Mouse (Mus musculus) forebrain, postnatal 0 days (tissue): Measurements from ENCODE around the gene U2af1. TPM values are rescaled to one million over a fixed set of nuclear protein-coding genes. Genes with fewer than 3 reads are reported as not detected.

ENCODE experiments used
- ATAC-seq: fragments of 200-750 bp; cut with Nextera tagmentation; 2 replicates; pipeline ENCODE4 v1.8.0; 2017; ENCODE audit warnings: mild to moderate bottlenecking, moderate library complexity
- DNase-seq: peaks from one replicate; pipeline ENCODE4 v3.0.0-alpha.2; 2015
- H3K27ac ChIP-seq: fragments of 300-500 bp; sonication (generic); 2 replicates; pipeline ENCODE4 v1.5.1; 2014; ENCODE audit warnings: low read depth, mild to moderate bottlenecking, antibody characterized with exemption, low read length, moderate library complexity, mixed read lengths
- H3K27me3 ChIP-seq: fragments of 300-500 bp; sonication (generic); 2 replicates; pipeline ENCODE4 v1.6.1; 2014; ENCODE audit warnings: mild to moderate bottlenecking, low read length, mixed read lengths; ENCODE audit not compliant: insufficient read depth
- H3K36me3 ChIP-seq: fragments of 300-500 bp; sonication (generic); 2 replicates; pipeline ENCODE4 v1.6.1; 2014; ENCODE audit warnings: mild to moderate bottlenecking, moderate library complexity; ENCODE audit not compliant: insufficient read depth
- H3K4me1 ChIP-seq: fragments of 300-500 bp; sonication (generic); 2 replicates; pipeline ENCODE4 v1.6.1; 2014; ENCODE audit warnings: antibody characterized with exemption; ENCODE audit not compliant: insufficient read depth
- H3K4me2 ChIP-seq: fragments of 300-500 bp; sonication (generic); 2 replicates; pipeline ENCODE4 v1.6.1; 2014; ENCODE audit warnings: low read depth, mild to moderate bottlenecking, moderate library complexity
- H3K4me3 ChIP-seq: fragments of 300-500 bp; sonication (generic); 2 replicates; pipeline ENCODE4 v1.5.1; 2014; ENCODE audit warnings: low read depth, low read length, mixed read lengths
- H3K9ac ChIP-seq: fragments of 300-500 bp; sonication (generic); 2 replicates; pipeline ENCODE4 v1.6.1; 2014; ENCODE audit warnings: mild to moderate bottlenecking
- H3K9me3 ChIP-seq: fragments of 300-500 bp; sonication (generic); 2 replicates; pipeline ENCODE4 v1.6.1; 2016; ENCODE audit warnings: low read length
- CTCF ChIP-seq: sonication (generic); IDR thresholded peaks from 2 replicates; pipeline ENCODE4 v1.5.1; 2016; ENCODE audit warnings: antibody characterized with exemption, control low read depth, low read depth
- WGBS: fragments of 180-500 bp; shearing (Covaris S2); extraction: QIAGEN DNeasy Blood & Tissue Kit; methylation state at CpG from one replicate; pipeline ENCODE4 v1.1.7; 2014; 5-methylcytosine and 5-hydroxymethylcytosine counted together
- polyA plus RNA-seq: library from polyadenylated mRNA; unstranded; fragments of >200 nt; fragmentation: Nextera tagmentation; extraction: Ambion mirVana; gene quantifications from 2 replicates; pipeline ENCODE4 v1.2.1, GENCODE M21; 2015
- total RNA-seq: library from RNA; depleted of rRNA; stranded (reverse); fragments of >200 nt; gene quantifications from 2 replicates; pipeline ENCODE4 v1.2.3, GENCODE M21; 2014

The U2af1 gene
- total and polyA plus RNA-seq, 2 experiments from 2014 or later: 86.4 to 264 TPM

GRCm38 (mm10) chr17:31693330-31694022 lies 34.8 kb upstream of the U2af1 start:
- no peaks in the 10 kb centered on the region for H3K36me3 ChIP-seq
- H3K4me1 ChIP-seq: no peaks in the 10 kb centered on the region
- TF ChIP-seq CTCF: peak; percentile 78
- H3K27ac ChIP-seq: no peak overlapping the region
- H3K4me2 ChIP-seq: 0 out of 2 replicates have a peak overlapping the region, but pooled peaks have one; percentile 15
- H3K27me3 ChIP-seq: no peaks in the 10 kb centered on the region
- H3K9me3 ChIP-seq: no peaks in the 10 kb centered on the region
- WGBS: 4% methylated on average over 20 of the region's 20 CpGs
- no peak overlapping the region for H3K9ac ChIP-seq
- DNase-seq (peak; percentile 74), ATAC-seq (peak; percentile 75)
- no peak overlapping the region for H3K4me3 ChIP-seq

DNA sequence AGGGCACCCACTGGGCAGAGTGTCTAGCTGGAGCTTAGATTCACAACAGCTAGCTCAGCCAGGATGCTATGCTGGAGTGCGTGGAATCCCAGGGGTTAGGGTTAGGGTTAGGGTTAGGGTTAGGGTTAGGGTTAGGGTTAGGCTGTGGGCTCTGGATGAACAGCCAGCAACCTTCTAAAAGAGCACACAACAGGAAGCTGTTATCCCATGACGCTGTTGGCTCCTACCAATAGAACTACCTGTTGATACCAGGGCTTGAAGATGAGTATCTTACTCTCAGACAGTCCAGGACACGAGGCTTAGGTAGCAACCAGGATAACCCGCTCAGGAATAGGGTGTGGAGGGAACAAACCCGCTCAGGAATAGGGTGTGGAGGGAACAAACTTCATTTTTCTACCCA lies 34.2 kb upstream of the U2af1 start:
- no peaks in the 10 kb centered on the region for H3K9me3 ChIP-seq

DNA sequence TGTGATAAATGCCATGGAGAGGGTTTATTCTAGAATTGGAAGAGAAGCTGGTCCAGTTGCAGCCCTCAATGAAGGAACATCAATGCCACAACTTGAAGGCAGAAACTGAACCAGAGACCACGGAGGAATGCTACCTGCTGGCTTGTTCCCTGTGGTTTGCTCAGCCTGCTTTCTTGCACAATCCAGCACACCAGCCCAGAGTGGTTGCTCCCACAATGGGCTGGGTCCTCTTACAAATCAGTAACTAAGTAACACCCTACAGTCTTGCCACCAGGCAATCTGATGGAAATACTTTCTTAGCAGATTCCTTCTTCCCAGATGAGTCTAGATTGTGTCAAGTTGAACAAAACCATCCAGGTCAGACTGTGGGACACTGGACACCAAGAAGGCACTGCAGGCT lies 30.9 kb upstream of the U2af1 start:
- Histone ChIP-seq H3K27ac (no peak overlapping the region), H3K4me3 (no peak overlapping the region), H3K36me3 (no peaks in the 10 kb centered on the region), H3K9me3 (no peaks in the 10 kb centered on the region), H3K4me1 (no peaks in the 10 kb centered on the region; the same call in 1 of the 2 replicates), H3K9ac (no peak overlapping the region), H3K27me3 (no peaks in the 10 kb centered on the region), H3K4me2 (no peak overlapping the region)
- ATAC-seq (no peak), DNase-seq (no peak)
- TF ChIP-seq CTCF: no peak
- 76% methylated on average over 1 of the region's 1 CpGs for WGBS

More for the DNA sequence above, 34.2 kb upstream of the U2af1 start:
- Histone ChIP-seq H3K27me3 (no peaks in the 10 kb centered on the region), H3K27ac (no peak overlapping the region), H3K4me1 (no peaks in the 10 kb centered on the region), H3K36me3 (no peaks in the 10 kb centered on the region), H3K9ac (no peak overlapping the region), H3K4me2 (no peak overlapping the region), H3K4me3 (no peak overlapping the region)
- 42% methylated on average over 5 of the region's 5 CpGs for WGBS
- TF ChIP-seq CTCF: no peak
- DNase-seq (no peak), ATAC-seq (no peak)

DNA sequence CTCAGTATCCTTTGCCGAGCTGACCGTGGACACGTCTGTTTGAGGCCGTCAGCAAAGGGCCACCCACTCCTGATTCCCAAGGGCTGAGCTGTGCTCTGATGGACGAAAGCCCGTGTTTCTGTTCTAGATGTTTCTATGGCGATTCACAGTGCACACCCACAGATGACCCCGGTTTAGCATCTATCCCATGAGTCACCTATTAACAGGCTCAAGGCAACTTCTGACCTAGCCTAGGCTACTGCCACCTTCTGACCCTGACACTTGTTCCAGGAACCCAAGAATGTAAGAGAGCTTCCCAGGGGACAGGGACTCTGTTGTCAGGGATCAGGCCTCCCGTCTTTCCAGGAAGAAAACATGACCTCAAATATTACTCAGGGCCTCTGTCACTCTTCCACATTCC lies 29.4 kb upstream of the U2af1 start:
- H3K4me2 ChIP-seq: no peak overlapping the region
- no peaks in the 10 kb centered on the region for H3K27me3 ChIP-seq
- no peak for TF ChIP-seq CTCF
- H3K9ac ChIP-seq: no peak overlapping the region
- DNase-seq (no peak), ATAC-seq (no peak)
- H3K36me3 ChIP-seq: no peaks in the 10 kb centered on the region
- H3K4me1 ChIP-seq: no peaks in the 10 kb centered on the region; the same call in 1 of the 2 replicates
- 84% methylated on average over 9 of the region's 9 CpGs for WGBS
- H3K4me3 ChIP-seq: no peak overlapping the region
- H3K27ac ChIP-seq: no peak overlapping the region
- H3K9me3 ChIP-seq: no peaks in the 10 kb centered on the region

DNA sequence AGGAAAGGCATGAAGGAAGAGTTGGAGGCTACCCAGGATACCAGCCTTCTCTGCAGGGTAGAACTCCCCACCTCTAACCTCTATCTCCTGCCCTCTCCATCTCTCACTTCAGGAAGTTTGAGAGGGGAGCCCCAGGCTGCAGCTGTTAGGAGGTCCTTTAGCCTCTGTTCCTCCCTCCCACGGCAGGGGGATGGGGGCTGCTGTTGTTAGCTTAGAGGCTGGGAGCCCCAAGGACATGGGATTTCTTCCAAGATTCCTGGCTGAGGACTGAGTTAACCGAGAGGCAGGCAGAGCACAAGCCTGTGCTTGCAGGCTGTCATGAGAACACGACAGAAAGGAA lies 27.5 kb upstream of the U2af1 start:
- Histone ChIP-seq H3K27ac (0 out of 2 replicates have a peak overlapping the region, but pooled peaks have one; percentile 30), H3K36me3 (no peaks in the 10 kb centered on the region), H3K4me1 (no peaks in the 10 kb centered on the region; the same call in 1 of the 2 replicates), H3K9me3 (no peaks in the 10 kb centered on the region), H3K27me3 (no peaks in the 10 kb centered on the region), H3K4me3 (no peak overlapping the region), H3K4me2 (no peak overlapping the region), H3K9ac (peak overlapping the region; percentile 29; the same call in 1 of the 2 replicates)
- ATAC-seq (no peak), DNase-seq (peak; percentile 41)
- 18% methylated on average over 3 of the region's 3 CpGs for WGBS
- TF ChIP-seq CTCF: no peak

- Histone ChIP-seq H3K4me1 (no peaks in the 10 kb centered on the region; the same call in 1 of the 2 replicates), H3K36me3 (no peaks in the 10 kb centered on the region), H3K4me3 (no peak overlapping the region), H3K4me2 (0 out of 2 replicates have a peak overlapping the region, but pooled peaks have one; percentile 8), H3K9ac (peak overlapping the region; percentile 29; the same call in 1 of the 2 replicates), H3K9me3 (no peaks in the 10 kb centered on the region), H3K27ac (0 out of 2 replicates have a peak overlapping the region, but pooled peaks have one; percentile 30), H3K27me3 (no peaks in the 10 kb centered on the region)
- TF ChIP-seq CTCF: peak; percentile 98
- WGBS: 7% methylated on average over 17 of the region's 17 CpGs
- peak; percentile 96 for ATAC-seq
- peak; percentile 94 for DNase-seq
Measured at GRCm38 (mm10) chr17:31685514-31686224, 27.0 kb upstream of the U2af1 start.

DNA sequence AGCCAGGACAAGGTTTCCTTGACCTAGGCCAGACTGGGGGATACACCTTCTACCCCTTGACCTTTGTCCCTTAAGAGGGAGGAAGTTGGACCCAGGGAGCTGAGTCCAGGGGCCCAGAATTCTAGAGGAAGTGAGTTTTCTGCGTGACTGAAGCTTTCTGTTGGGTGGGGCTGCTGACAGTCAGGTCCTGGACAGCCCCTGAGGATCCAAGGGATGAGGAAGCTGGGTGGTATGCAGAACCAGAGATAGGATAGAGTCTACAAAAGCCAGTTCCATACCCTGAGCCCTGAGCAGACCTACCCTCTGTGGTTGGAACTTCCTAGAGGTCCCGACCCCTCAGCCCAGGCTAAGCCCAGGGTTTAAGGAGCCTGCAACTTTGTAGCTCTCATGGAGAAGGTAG lies 21.8 kb upstream of the U2af1 start:
- no peak overlapping the region for H3K9ac ChIP-seq
- H3K27ac ChIP-seq: no peak overlapping the region
- ATAC-seq (no peak), DNase-seq (no peak)
- no peaks in the 10 kb centered on the region for H3K9me3 ChIP-seq
- no peaks in the 10 kb centered on the region for H3K36me3 ChIP-seq
- TF ChIP-seq CTCF: no peak
- 82% methylated on average over 2 of the region's 2 CpGs for WGBS
- H3K27me3 ChIP-seq: no peaks in the 10 kb centered on the region
- no peak overlapping the region for H3K4me3 ChIP-seq
- H3K4me1 ChIP-seq: no peaks in the 10 kb centered on the region
- H3K4me2 ChIP-seq: no peak overlapping the region
